ENCODE assay signal across 11 mouse cellular contexts in the genomic region with DNA sequence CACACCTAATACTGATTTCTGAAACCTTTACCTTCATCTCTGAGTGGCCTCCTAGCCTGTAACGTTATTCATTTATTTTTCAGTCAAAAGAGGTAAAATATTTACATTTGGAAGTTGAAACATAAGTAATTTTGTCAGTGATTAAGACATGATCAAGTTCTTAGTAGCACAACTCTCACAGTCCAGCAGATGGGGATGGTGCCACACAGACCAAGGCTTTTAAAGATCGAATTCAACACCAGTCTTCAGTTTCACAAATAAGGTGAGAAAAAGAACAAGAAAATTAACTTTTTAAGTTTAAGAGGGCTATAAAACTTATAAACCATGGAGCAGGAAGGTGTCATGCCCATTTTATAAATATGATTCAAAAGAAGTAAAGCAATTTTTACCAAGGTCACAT. TPM values are rescaled to one million over a fixed set of nuclear protein-coding genes. Genes with fewer than 3 reads are reported as not detected.
A peak's percentile ranks its signal among the peaks of the same experiment; 100 is the strongest.
DNase-seq lines count a peak whose midpoint lies in the region; ATAC-seq and TF ChIP-seq lines count a peak whose summit lies in the region.
"Had no signal": no experiment of that assay in that cellular context is flagged by ENCODE, and none has a peak within 500 bp of the region (broad histone marks: within the 10 kb centered on the region; RNA-seq: fewer than 3 reads in every experiment).

No protein-coding gene starts in this region.

- no peaks in the 10 kb centered on the region for H3K79me2 ChIP-seq in MEL (ENCODE audit: control insufficient read depth, insufficient read depth, low read length, poor library complexity)

- no peak overlapping the region for H3K9ac ChIP-seq in forebrain, postnatal 0 days
- no peak overlapping the region for H3K9ac ChIP-seq in forebrain, embryonic 12.5 days
- H3K9ac ChIP-seq in MEL (ENCODE audit: control insufficient read depth, low read depth, low read length, poor library complexity, severe bottlenecking): no peak overlapping the region
- H3K9ac ChIP-seq: embryonic facial prominence, embryonic 15.5 days; heart, embryonic 13.5 days; limb, embryonic 12.5 days had no signal

- no peaks in the 10 kb centered on the region for H3K9me3 ChIP-seq in forebrain, postnatal 0 days (ENCODE audit: low read length)
- H3K9me3 ChIP-seq in forebrain, embryonic 12.5 days: no peaks in the 10 kb centered on the region
- no peaks in the 10 kb centered on the region for H3K9me3 ChIP-seq in MEL (replicated peaks; ENCODE audit: insufficient read depth, low read length)
- H3K9me3 ChIP-seq: embryonic facial prominence, embryonic 15.5 days; heart, embryonic 13.5 days; limb, embryonic 12.5 days had no signal

- no peaks in the 10 kb centered on the region for H3K27me3 ChIP-seq in forebrain, postnatal 0 days (ENCODE audit: insufficient read depth, low read length)
- no peaks in the 10 kb centered on the region for H3K27me3 ChIP-seq in forebrain, embryonic 12.5 days
- H3K27me3 ChIP-seq in MEL (ENCODE audit: control insufficient read depth in 1 of 2, insufficient read depth in 2 of 2, low read length in 2 of 2): peaks cover 0 to 35% of the 10 kb centered on the region in 2 experiments; a peak in 3 of 4 replicates
- H3K27me3 ChIP-seq: embryonic facial prominence, embryonic 15.5 days; heart, embryonic 13.5 days; limb, embryonic 12.5 days had no signal

- no peaks in the 10 kb centered on the region for H3K36me3 ChIP-seq in forebrain, postnatal 0 days (ENCODE audit: insufficient read depth)
- H3K36me3 ChIP-seq in forebrain, embryonic 12.5 days (replicated peaks): no peaks in the 10 kb centered on the region
- H3K36me3 ChIP-seq in MEL (ENCODE audit: control insufficient read depth in 1 of 2, insufficient read depth in 2 of 2, low read length in 2 of 2): no peaks in the 10 kb centered on the region
- H3K36me3 ChIP-seq: embryonic facial prominence, embryonic 15.5 days; heart, embryonic 13.5 days; limb, embryonic 12.5 days had no signal

- TF ChIP-seq CTCF in forebrain, postnatal 0 days (IDR thresholded peaks at IDR 0.05; ENCODE audit: low read depth): peak; percentile 59
- TF ChIP-seq CTCF in MEL (IDR thresholded peaks at IDR 0.05 in 2 of 3, conservative IDR thresholded peaks at IDR 0.05 in 1 of 3; ENCODE audit: control insufficient read depth in 1 of 3, insufficient read depth in 1 of 3, low read depth in 2 of 3, low read length in 3 of 3, poor library complexity in 1 of 3, severe bottlenecking in 1 of 3): peak in 2 of 3 experiments; percentile 11 to 27; a peak in 3 of 6 replicates

- H3K4me2 ChIP-seq in forebrain, postnatal 0 days (ENCODE audit: low read depth): no peak overlapping the region
- H3K4me2 ChIP-seq in forebrain, embryonic 12.5 days: no peak overlapping the region
- H3K4me2 ChIP-seq: embryonic facial prominence, embryonic 15.5 days; heart, embryonic 13.5 days; limb, embryonic 12.5 days had no signal

- H3K27ac ChIP-seq in forebrain, postnatal 0 days (ENCODE audit: low read depth, low read length): no peak overlapping the region
- no peak overlapping the region for H3K27ac ChIP-seq in forebrain, embryonic 12.5 days
- H3K27ac ChIP-seq in MEL (ENCODE audit: control insufficient read depth, low read depth, low read length): no peak overlapping the region
- H3K27ac ChIP-seq: embryonic facial prominence, embryonic 15.5 days; heart, embryonic 13.5 days; limb, embryonic 12.5 days had no signal

- H3K4me3 ChIP-seq in forebrain, postnatal 0 days (ENCODE audit: low read depth, low read length): no peak overlapping the region
- H3K4me3 ChIP-seq in forebrain, embryonic 12.5 days (replicated peaks): no peak overlapping the region
- no peak overlapping the region for H3K4me3 ChIP-seq in MEL (ENCODE audit: control insufficient read depth in 1 of 2, insufficient read depth in 1 of 2, low read depth in 2 of 2, low read length in 2 of 2)
- H3K4me3 ChIP-seq: embryonic facial prominence, embryonic 15.5 days; heart, embryonic 13.5 days; limb, embryonic 12.5 days had no signal

- ATAC-seq in forebrain, postnatal 0 days: no peak
- ATAC-seq in forebrain, embryonic 12.5 days (ENCODE audit: low FRiP score): no peak

- peak; percentile 52 for TF ChIP-seq RAD21 in MEL (IDR thresholded peaks at IDR 0.05; ENCODE audit: low read depth, low read length)

- H3K4me1 ChIP-seq in forebrain, postnatal 0 days (ENCODE audit: insufficient read depth): no peaks in the 10 kb centered on the region
- no peaks in the 10 kb centered on the region for H3K4me1 ChIP-seq in forebrain, embryonic 12.5 days
- no peaks in the 10 kb centered on the region for H3K4me1 ChIP-seq in MEL (ENCODE audit: control insufficient read depth in 1 of 2, insufficient read depth in 2 of 2, low read length in 2 of 2)
- H3K4me1 ChIP-seq: embryonic facial prominence, embryonic 15.5 days; heart, embryonic 13.5 days; limb, embryonic 12.5 days had no signal

- 50% methylated on average over 2 of the region's 2 CpGs for WGBS in forebrain, postnatal 0 days
- 56% methylated on average over 2 of the region's 2 CpGs for WGBS in forebrain, embryonic 12.5 days

- TF ChIP-seq POLR2A in MEL (IDR thresholded peaks at IDR 0.05; ENCODE audit: control insufficient read depth in 1 of 2, insufficient read depth in 1 of 2, low read depth in 1 of 2, low read length in 2 of 2, poor library complexity in 1 of 2): no peak

- no peak for TF ChIP-seq EP300 in MEL (IDR thresholded peaks at IDR 0.05; ENCODE audit: low read depth in 1 of 2, low read length in 2 of 2)

- DNase-seq in forebrain, postnatal 0 days: peak; percentile 39
- DNase-seq in left cerebral cortex, postnatal 4 days: peak; percentile 7
- no peak for DNase-seq in left cerebral cortex, adult 18-20 months (ENCODE audit: low spot score in 2 of 2)
- DNase-seq in MEL (ENCODE audit: low read depth, low spot score): peak; percentile 17
- peak; percentile 5 for DNase-seq in fibroblast of lung, adult 2 months (ENCODE audit: low read depth)
- DNase-seq in urinary bladder, adult 18-20 months (ENCODE audit: low spot score in 2 of 2): no peak
- DNase-seq in natural killer cell, adult 2 months (ENCODE audit: low spot score in 2 of 2): no peak

- intact Hi-C loops in left cerebral cortex, postnatal 4 days (cut with DNase I): no loop called here

TF ChIP-seq in MEL, 35 proteins besides CTCF, POLR2A, EP300 and RAD21:
- TF ChIP-seq ZC3H11A (IDR thresholded peaks at IDR 0.05; ENCODE audit: low read depth, low read length): 0 out of 2 replicates have a peak, but pooled peaks have one; percentile 14
- no peak for TF ChIP-seq ZNF384 (IDR thresholded peaks at IDR 0.05; ENCODE audit: low read depth, low read length)
- no peak for TF ChIP-seq GABPA (IDR thresholded peaks at IDR 0.05; ENCODE audit: low read depth, low read length)
- TF ChIP-seq TCF12 (IDR thresholded peaks at IDR 0.05; ENCODE audit: low read depth, low read length): no peak
- no peak for TF ChIP-seq MXI1 (IDR thresholded peaks at IDR 0.05; ENCODE audit: low read depth, low read length)
- no peak for TF ChIP-seq ETS1 (IDR thresholded peaks at IDR 0.05; ENCODE audit: low read depth, low read length)
- no peak for TF ChIP-seq POLR2AphosphoS5 (IDR thresholded peaks at IDR 0.05; ENCODE audit: borderline replicate concordance, low read depth, low read length)
- peak; percentile 29; the same call in 1 of the 2 replicates for TF ChIP-seq SMC3 (IDR thresholded peaks at IDR 0.05; ENCODE audit: low read depth, low read length)
- no peak for TF ChIP-seq HCFC1 (IDR thresholded peaks at IDR 0.05; ENCODE audit: low read depth, low read length)
TF ChIP-seq in MEL: peak in this region for 2.

RNA-seq across cellular contexts. Expression of gene Rps17, which starts 53.9 kb away (rescaled TPM):
- total RNA-seq in forebrain, postnatal 0 days (2014; rRNA removed): 883 and 1,228 TPM in 2 replicates
- polyA plus RNA-seq in forebrain, postnatal 0 days (2015; fragmentation: Nextera tagmentation; extraction: Ambion mirVana): 706 and 832 TPM in 2 replicates
- 919 and 971 TPM in 2 replicates for polyA plus RNA-seq in forebrain, embryonic 12.5 days (2016; fragmentation: Nextera tagmentation; extraction: Ambion mirVana)
- total RNA-seq in left cerebral cortex, postnatal 4 days (2021): 100 to 1,000 TPM; 830 to 890 TPM
- total RNA-seq in left cerebral cortex, adult 18-20 months (2021): 100 to 1,000 TPM; 537 to 543 TPM
- total RNA-seq in MEL (2012; rRNA removed): 3,976 and 4,252 TPM in 2 replicates
- over 10,000 TPM in 1 of 2 experiments, 1,000 to 10,000 TPM in 1; 2,738 to 10,538 TPM for polyA plus RNA-seq in MEL (2012; ENCODE audit: insufficient read depth in 1 of 2, insufficient read length in 2 of 2, low read depth in 1 of 2, low replicate concordance in 2 of 2, missing spikeins in 1 of 2)

RNA-seq across cellular contexts. Expression of gene Cpeb1, which starts 56.3 kb away (rescaled TPM):
- 5.2 and 6.7 TPM in 2 replicates for total RNA-seq in forebrain, postnatal 0 days (2014; rRNA removed)
- polyA plus RNA-seq in forebrain, postnatal 0 days (2015; fragmentation: Nextera tagmentation; extraction: Ambion mirVana): 2.2 and 5.1 TPM in 2 replicates
- polyA plus RNA-seq in forebrain, embryonic 12.5 days (2016; fragmentation: Nextera tagmentation; extraction: Ambion mirVana): 1.5 and 1.8 TPM in 2 replicates
- total RNA-seq in left cerebral cortex, postnatal 4 days (2021): 10 to 100 TPM; 10.0 to 11.6 TPM
- total RNA-seq in left cerebral cortex, adult 18-20 months (2021): 100 to 1,000 TPM; 102 to 104 TPM
- total RNA-seq in MEL (2012; rRNA removed): not detected in 2 replicates
- polyA plus RNA-seq in MEL (2012; ENCODE audit: insufficient read depth in 1 of 2, insufficient read length in 2 of 2, low read depth in 1 of 2, low replicate concordance in 2 of 2, missing spikeins in 1 of 2): not detected
- polyA plus RNA-seq: limb, embryonic 12.5 days had no signal

Comparison
In these comparisons a context has a peak if more than half of its experiments do, and no peak if none do; other contexts are left out.
1. DNase-seq: peak in forebrain, postnatal 0 days (single experiment), left cerebral cortex, postnatal 4 days (single experiment), MEL (single experiment) and fibroblast of lung, adult 2 months (single experiment); none in left cerebral cortex, adult 18-20 months (0 of 2), urinary bladder, adult 18-20 months (0 of 2) and natural killer cell, adult 2 months (0 of 2).
2. RNA of gene Cpeb1, which starts 56.3 kb away (total RNA-seq): 102 to 104 TPM in left cerebral cortex, adult 18-20 months; 10.0 to 11.6 TPM in left cerebral cortex, postnatal 4 days, 5.2 to 6.7 TPM in forebrain, postnatal 0 days and not detected in MEL; every median in the first group is over 4 times any median in the second.